Mouse (Mus musculus) limb, embryonic 14.5 days (tissue): Measurements from ENCODE around the gene Prmt7. TPM values are rescaled to one million over a fixed set of nuclear protein-coding genes. Genes with fewer than 3 reads are reported as not detected.

Experiments used
- ATAC-seq: fragments of 200-750 bp; cut with Nextera tagmentation; 2 replicates; pipeline ENCODE4 v1.8.0; 2017; ENCODE audit warnings: low read depth, moderate number of reproducible peaks, moderate TSS enrichment; ENCODE audit not compliant: low FRiP score
- DNase-seq: peaks from one replicate; pipeline ENCODE4 v3.0.0-alpha.2; 2015; ENCODE audit warnings: low spot score
- H3K27ac ChIP-seq: fragments of 300-500 bp; sonication (generic); replicated peaks from 2 replicates; pipeline ENCODE4 v1.5.1; 2014; ENCODE audit warnings: low read depth, mild to moderate bottlenecking, low read length, moderate library complexity, mixed read lengths
- H3K27me3 ChIP-seq: fragments of 300-500 bp; sonication (generic); 2 replicates; pipeline ENCODE4 v1.6.1; 2014; ENCODE audit warnings: low read length, mixed read lengths; ENCODE audit not compliant: control insufficient read depth, insufficient read depth
- H3K36me3 ChIP-seq: fragments of 300-500 bp; sonication (generic); 2 replicates; pipeline ENCODE4 v1.6.1; 2014; ENCODE audit warnings: mild to moderate bottlenecking, low read length, moderate library complexity, mixed read lengths; ENCODE audit not compliant: control insufficient read depth, insufficient read depth
- H3K4me1 ChIP-seq: fragments of 300-500 bp; sonication (generic); 2 replicates; pipeline ENCODE4 v1.6.1; 2014; ENCODE audit warnings: antibody characterized with exemption, low read length, mixed read lengths; ENCODE audit not compliant: control insufficient read depth, insufficient read depth
- H3K4me2 ChIP-seq: fragments of 300-500 bp; sonication (generic); replicated peaks from 2 replicates; pipeline ENCODE4 v1.6.1; 2014; ENCODE audit warnings: low read depth, mild to moderate bottlenecking, low read length, moderate library complexity; ENCODE audit not compliant: severe bottlenecking
- H3K4me3 ChIP-seq: fragments of 300-500 bp; sonication (generic); replicated peaks from 2 replicates; pipeline ENCODE4 v1.5.1; 2014; ENCODE audit warnings: low read length
- H3K9ac ChIP-seq: fragments of 300-500 bp; sonication (generic); 2 replicates; pipeline ENCODE4 v1.6.1; 2014; ENCODE audit warnings: mild to moderate bottlenecking, low read depth, low read length, moderate library complexity; ENCODE audit not compliant: severe bottlenecking
- H3K9me3 ChIP-seq: fragments of 300-500 bp; sonication (generic); 2 replicates; pipeline ENCODE4 v1.6.1; 2016; ENCODE audit warnings: low read length; ENCODE audit not compliant: control insufficient read depth
- POLR2A ChIP-seq: fragments of 200-500 bp; IDR thresholded peaks from 2 replicates; pipeline ENCODE4 v1.8.0; 2012; ENCODE audit warnings: inconsistent platforms, mild to moderate bottlenecking, moderate library complexity, borderline replicate concordance; ENCODE audit not compliant: insufficient read depth, insufficient read length; ENCODE audit errors: extremely low read depth
- WGBS: fragments of 180-500 bp; shearing (Covaris S2); extraction: QIAGEN DNeasy Blood & Tissue Kit; methylation state at CpG from one replicate; pipeline ENCODE4 v1.1.7; 2014; 5-methylcytosine and 5-hydroxymethylcytosine counted together
- polyA plus RNA-seq, 2 experiments: library from polyadenylated mRNA; depleted of rRNA in 1 of 2; stranded (reverse) in 1 of 2; unstranded in 1 of 2; fragments of >200 nt; fragmentation: Nextera tagmentation in 1 of 2; extraction: Ambion mirVana in 1 of 2; gene quantifications; 2 replicates each; pipeline versions ENCODE4 v1.2.1 to v1.2.3; 2012 to 2014

Gene Prmt7
- polyA plus RNA-seq, 2 experiments = 35.5 to 46.6 TPM

DNA sequence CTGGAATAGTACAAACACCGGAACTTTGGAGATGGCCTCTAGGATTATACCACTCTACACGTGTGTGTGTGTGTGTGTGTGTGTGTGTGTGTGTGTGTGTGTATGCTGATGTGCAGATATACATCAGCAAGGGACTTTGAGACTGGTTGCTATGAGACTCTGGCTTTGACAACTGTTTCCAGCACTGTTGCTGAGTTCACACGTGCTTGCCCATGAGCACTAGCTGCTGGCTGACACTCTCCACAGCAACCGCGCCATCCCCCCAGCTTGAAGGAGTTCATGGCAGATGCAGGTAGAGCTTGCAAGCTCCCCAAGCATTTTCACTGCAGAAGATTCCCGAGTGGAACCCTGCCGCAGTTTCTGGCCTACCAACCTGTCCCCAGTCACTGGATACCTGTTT lies 78.7 kb downstream of the Prmt7 start:
- Histone ChIP-seq H3K27me3 (no peaks in the 10 kb centered on the region), H3K9ac (no peak overlapping the region), H3K27ac (no peak overlapping the region), H3K4me1 (no peaks in the 10 kb centered on the region), H3K4me2 (no peak overlapping the region), H3K36me3 (no peaks in the 10 kb centered on the region), H3K4me3 (no peak overlapping the region), H3K9me3 (no peaks in the 10 kb centered on the region)
- DNase-seq (no peak), ATAC-seq (no peak)
- TF ChIP-seq POLR2A = no peak
- WGBS = 45% methylated on average over 7 of the region's 7 CpGs

DNA sequence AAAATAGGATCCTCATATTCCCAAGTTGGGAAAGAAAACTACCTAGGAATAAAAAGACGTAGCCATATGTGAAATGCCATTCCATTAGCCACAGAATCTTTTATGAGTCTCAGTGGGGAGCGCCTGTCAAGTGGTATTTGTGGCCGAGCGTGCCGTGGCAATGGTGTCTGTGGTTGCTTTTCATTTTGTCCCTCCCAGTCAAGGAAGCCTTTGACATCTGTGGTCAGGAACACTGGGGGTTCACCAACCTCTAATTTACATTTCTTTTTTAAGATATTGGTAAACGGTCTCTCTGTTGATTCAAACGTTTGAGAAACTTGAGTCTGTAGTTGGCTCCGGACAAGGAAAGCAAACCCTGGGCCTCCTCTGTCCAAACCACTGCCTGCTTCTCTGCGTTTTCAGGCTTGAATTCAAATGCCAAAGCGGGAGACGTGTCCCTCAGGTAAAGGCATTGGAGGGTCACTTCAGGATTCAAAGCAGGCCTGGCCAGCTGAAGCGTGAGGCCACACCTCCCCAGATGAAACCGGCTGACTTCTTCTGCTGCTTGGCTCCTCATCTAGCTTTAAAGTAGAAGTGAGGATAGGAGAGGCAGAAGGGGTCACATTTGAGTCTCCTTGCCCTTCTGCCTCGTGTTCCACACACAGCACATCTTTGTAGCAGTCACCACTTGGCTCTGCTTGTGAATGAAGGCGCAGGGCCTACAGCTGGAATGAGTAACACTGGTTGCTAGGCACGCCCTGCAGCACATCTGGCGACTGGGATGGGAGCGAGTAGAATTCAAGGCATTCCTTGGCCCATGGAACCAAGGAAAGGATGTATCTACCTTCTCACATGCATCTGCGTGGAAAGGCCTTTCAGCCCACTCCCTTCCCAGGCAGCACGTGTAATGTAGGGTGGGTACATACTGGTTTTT lies 82.0 kb downstream of the Prmt7 start:
- TF ChIP-seq POLR2A = no peak
- 56% methylated on average over 20 of the region's 20 CpGs for WGBS
- Histone ChIP-seq H3K4me1 (no peaks in the 10 kb centered on the region), H3K4me3 (no peak overlapping the region), H3K36me3 (no peaks in the 10 kb centered on the region), H3K27me3 (no peaks in the 10 kb centered on the region), H3K4me2 (no peak overlapping the region), H3K27ac (no peak overlapping the region; the same call in 1 of the 2 replicates), H3K9me3 (no peaks in the 10 kb centered on the region), H3K9ac (no peak overlapping the region)
- DNase-seq (no peak), ATAC-seq (no peak)

DNA sequence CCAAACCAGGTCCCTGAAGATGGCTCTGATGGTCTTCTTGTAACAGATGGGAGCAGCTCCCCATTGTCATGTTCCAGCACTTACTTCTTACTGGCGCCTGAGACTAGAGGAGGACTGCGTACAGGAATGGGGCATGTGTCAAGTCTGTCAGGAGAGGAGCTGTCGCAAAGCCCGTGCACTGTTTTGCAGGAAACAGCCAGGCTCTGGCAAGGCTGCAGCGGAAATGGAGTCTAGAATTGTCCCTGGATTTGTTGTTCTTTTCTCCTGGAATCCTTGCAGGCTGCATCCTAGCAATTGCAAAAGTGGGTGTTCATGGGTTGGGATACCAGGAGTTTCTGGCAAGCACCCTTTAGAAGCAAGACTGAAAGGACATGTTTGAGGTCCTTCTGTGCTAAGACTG lies 87.5 kb downstream of the Prmt7 start:
- H3K36me3 ChIP-seq = no peaks in the 10 kb centered on the region
- H3K4me3 ChIP-seq = no peak overlapping the region
- H3K4me2 ChIP-seq = no peak overlapping the region
- no peaks in the 10 kb centered on the region for H3K9me3 ChIP-seq
- no peak for ATAC-seq
- H3K4me1 ChIP-seq = no peaks in the 10 kb centered on the region
- WGBS = 54% methylated on average over 5 of the region's 5 CpGs
- DNase-seq = no peak
- no peak overlapping the region for H3K9ac ChIP-seq
- no peaks in the 10 kb centered on the region for H3K27me3 ChIP-seq
- TF ChIP-seq POLR2A = no peak
- no peak overlapping the region for H3K27ac ChIP-seq

DNA sequence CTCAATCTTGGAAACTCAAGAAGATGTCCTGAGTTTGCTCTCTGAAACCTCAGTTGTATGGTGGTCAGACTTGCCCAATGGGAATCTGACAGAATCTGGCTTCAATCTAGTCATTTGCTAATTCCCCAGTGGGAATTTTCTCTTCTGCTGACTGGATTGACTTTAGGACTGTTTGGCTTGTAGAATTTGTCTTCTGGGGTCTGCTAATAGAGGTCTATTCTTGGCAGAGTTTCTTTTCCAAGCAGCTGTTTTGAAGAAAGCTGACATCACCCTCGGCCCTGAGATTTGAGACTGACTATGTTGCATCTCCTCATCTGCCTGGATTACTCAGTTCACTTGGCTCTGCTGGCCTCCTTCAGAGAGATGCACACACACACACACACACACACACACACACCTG lies 88.1 kb downstream of the Prmt7 start:
- H3K36me3 ChIP-seq = no peaks in the 10 kb centered on the region
- no peak overlapping the region for H3K4me3 ChIP-seq
- H3K9me3 ChIP-seq = no peaks in the 10 kb centered on the region
- TF ChIP-seq POLR2A = no peak
- H3K27ac ChIP-seq = no peak overlapping the region
- DNase-seq (peak; percentile 9), ATAC-seq (peak; percentile 37; the same call in 1 of the 2 replicates)
- WGBS = 58% methylated on average over 1 of the region's 1 CpGs
- H3K27me3 ChIP-seq = no peaks in the 10 kb centered on the region
- no peak overlapping the region for H3K9ac ChIP-seq
- H3K4me2 ChIP-seq = no peak overlapping the region
- H3K4me1 ChIP-seq = no peaks in the 10 kb centered on the region

- ATAC-seq (no peak), DNase-seq (no peak)
- H3K27me3 ChIP-seq = no peaks in the 10 kb centered on the region
- H3K36me3 ChIP-seq = no peaks in the 10 kb centered on the region
- 84% methylated on average over 3 of the region's 3 CpGs for WGBS
- H3K4me3 ChIP-seq = no peak overlapping the region
- H3K9ac ChIP-seq = no peak overlapping the region
- no peaks in the 10 kb centered on the region for H3K4me1 ChIP-seq
- H3K27ac ChIP-seq = no peak overlapping the region
- no peaks in the 10 kb centered on the region for H3K9me3 ChIP-seq
- no peak for TF ChIP-seq POLR2A
- no peak overlapping the region for H3K4me2 ChIP-seq
Measured at GRCm38 (mm10) chr8:106299686-106300085, 89.0 kb downstream of the Prmt7 start.
